Mouse (Mus musculus): ENCODE data around the gene Grn.

Gene Grn

DNA sequence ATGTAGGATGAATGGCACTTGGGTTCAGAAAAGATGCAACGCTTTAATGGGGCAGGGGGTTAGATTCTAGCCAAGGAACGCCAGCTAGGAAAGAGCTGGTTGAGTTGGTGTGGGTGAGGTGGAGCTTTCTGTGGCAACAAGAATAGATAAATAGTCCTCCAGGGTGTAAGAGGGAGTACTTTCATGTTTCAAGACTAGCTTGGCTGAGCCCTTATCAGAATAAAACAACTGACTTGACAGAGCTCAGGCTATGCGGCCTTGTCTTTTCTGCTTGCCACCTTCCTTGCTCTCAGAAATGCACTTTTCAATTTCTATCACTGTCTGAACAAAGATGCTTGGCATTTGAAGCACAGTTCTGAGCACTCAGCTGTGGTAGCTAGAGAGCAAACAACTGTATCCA, 44.9 kb downstream of the Grn start:
- no peak for DNase-seq (ENCODE audit: low read depth, low spot score)

DNA sequence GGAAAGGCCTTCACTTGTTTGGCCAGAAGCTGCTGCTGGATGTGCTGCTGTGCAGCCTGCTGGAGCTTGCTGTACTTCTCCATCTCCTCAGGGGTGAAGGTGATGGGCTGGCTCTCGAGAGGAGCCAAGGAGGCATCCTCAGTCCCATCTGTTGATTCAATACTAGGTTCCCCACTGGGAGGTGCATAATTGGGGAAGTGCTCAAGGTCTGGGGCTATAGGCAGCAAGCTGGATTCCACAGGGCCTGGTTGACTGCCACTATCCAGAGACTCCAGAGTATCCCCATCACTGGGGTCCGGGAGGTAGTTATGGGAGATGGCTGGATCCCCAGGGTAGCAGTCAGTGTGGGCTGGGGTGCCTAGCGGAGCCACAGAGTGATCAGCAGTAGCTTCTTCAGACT, 48.6 kb downstream of the Grn start:
- DNase-seq (ENCODE audit: low read depth, low spot score), result no peak

DNA sequence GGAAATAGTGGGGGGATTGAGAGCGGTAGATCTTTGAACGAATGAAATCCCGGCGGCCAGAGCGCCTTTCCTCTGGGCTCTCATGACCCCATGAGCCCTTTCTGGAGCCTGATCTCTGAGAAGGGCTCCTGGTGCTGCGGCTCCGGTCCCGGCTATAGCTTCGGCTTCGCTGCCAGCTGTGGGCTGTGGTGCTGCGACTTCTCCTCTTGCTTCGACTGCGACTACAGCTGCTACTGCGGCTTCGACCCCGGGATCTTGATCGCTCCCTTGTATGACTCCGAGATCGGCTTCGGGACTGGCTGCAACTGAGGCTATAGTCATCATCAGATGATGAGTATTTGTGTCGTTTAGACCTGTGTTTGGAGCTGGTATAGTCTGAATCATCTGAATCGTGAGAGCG, 49.5 kb downstream of the Grn start:
- DNase-seq (ENCODE audit: low read depth, low spot score), result no peak

DNA sequence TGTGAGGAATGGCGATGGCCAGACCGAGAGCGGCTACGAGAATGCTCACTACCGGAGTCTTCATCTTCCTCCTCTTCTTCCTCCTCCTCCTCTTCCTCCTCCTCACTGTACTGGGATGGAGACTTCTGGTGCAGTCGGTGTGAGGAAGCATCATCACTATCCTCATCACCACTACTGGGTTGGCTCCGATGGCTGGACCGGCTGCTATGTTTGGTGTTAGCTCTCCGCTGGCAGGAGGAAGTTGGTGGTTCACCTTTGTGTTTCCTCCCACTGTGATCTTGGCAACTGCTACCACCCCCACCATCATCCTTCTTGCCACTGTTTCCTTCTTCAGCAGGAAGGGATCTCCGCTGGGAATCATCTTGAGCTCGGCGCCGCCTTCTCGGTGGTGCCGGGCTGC, 50.0 kb downstream of the Grn start:
- no peak for DNase-seq (ENCODE audit: low read depth, low spot score)

DNA sequence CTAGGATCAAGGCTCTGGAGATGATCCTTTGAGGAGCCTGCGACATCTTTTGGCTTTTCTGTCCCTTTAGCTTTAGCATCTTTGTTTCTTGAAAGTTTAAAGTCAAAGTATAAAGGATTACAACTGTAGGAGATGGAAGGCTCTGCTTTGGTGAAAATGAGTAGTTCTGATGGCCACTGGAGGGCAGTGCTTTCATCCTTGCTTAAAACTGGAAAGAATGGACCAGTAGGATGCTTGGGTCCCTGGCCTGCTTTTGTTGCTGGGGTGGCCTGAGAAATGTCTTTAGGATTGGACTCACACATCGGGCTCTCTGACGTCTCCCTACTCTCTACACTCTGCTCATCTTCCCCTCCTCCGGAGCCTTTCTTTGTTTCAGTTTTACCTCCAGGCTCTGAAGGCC, 50.8 kb downstream of the Grn start:
- DNase-seq (ENCODE audit: low read depth, low spot score), result peak; percentile 33

DNA sequence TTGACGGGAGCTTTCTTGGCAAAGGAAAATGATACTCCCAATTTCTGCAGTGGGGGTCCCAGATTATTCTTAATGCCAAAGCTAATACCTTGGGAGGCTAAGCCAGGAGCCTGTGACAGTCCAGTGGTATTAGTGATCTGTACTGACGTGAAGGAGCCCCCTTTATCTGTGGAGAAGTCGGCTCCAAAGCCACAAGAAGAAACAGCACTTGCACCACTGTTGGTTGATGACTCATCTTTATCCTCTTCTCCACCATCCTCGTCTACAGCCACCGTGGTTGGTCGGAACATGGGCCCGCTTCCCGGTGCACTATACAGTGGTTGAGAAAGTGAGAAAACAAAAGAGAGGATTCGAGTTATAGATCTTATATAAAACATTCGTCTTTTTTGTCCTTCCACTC, 51.7 kb downstream of the Grn start:
- no peak for DNase-seq (ENCODE audit: low read depth, low spot score)

Measured in 3T3-L1 (cell line).